Mouse (Mus musculus) lung, embryonic 14.5 days (tissue): ENCODE results near the gene Mrgprh. TPM values are rescaled to one million over a fixed set of nuclear protein-coding genes. Genes with fewer than 3 reads are reported as not detected.

ENCODE experiments used
- ATAC-seq: fragments of 200-750 bp; cut with Nextera tagmentation; 2 replicates; pipeline ENCODE4 v1.8.0; 2017; ENCODE audit warnings: mild to moderate bottlenecking, moderate TSS enrichment, moderate library complexity; ENCODE audit not compliant: insufficient read depth
- DNase-seq: peaks from one replicate; pipeline ENCODE4 v3.0.0-alpha.2; 2015
- H3K27ac ChIP-seq: fragments of 300-500 bp; sonication (generic); 2 replicates; pipeline ENCODE4 v1.5.1; 2014; ENCODE audit warnings: low read depth, mild to moderate bottlenecking, moderate library complexity
- H3K27me3 ChIP-seq: fragments of 300-500 bp; sonication (generic); 2 replicates; pipeline ENCODE4 v1.6.1; 2014; ENCODE audit warnings: low read length, control low read depth; ENCODE audit not compliant: insufficient read depth
- H3K36me3 ChIP-seq: fragments of 300-500 bp; sonication (generic); 2 replicates; pipeline ENCODE4 v1.6.1; 2014; ENCODE audit warnings: control low read depth; ENCODE audit not compliant: insufficient read depth
- H3K4me1 ChIP-seq: fragments of 300-500 bp; sonication (generic); 2 replicates; pipeline ENCODE4 v1.6.1; 2014; ENCODE audit warnings: antibody characterized with exemption, control low read depth; ENCODE audit not compliant: insufficient read depth
- H3K4me2 ChIP-seq: fragments of 300-500 bp; sonication (generic); 2 replicates; pipeline ENCODE4 v1.6.1; 2014; ENCODE audit warnings: mild to moderate bottlenecking
- H3K4me3 ChIP-seq: fragments of 300-500 bp; sonication (generic); 2 replicates; pipeline ENCODE4 v1.5.1; 2014; ENCODE audit warnings: low read depth, low read length
- H3K9ac ChIP-seq: fragments of 300-500 bp; sonication (generic); 2 replicates; pipeline ENCODE4 v1.6.1; 2014
- H3K9me3 ChIP-seq: fragments of 300-500 bp; sonication (generic); 2 replicates; pipeline ENCODE4 v1.6.1; 2016; ENCODE audit warnings: low read depth, low read length, control low read depth
- CTCF ChIP-seq: IDR thresholded peaks from 2 replicates; pipeline ENCODE4 v1.5.1; 2016; ENCODE audit warnings: antibody characterized with exemption, low read depth
- WGBS: fragments of 180-500 bp; shearing (Covaris S2); extraction: QIAGEN DNeasy Blood & Tissue Kit; methylation state at CpG from one replicate; pipeline ENCODE4 v1.1.7; 2014; 5-methylcytosine and 5-hydroxymethylcytosine counted together
- polyA plus RNA-seq: library from polyadenylated mRNA; unstranded; fragments of >200 nt; fragmentation: Nextera tagmentation; extraction: Ambion mirVana; gene quantifications from 2 replicates; pipeline ENCODE4 v1.2.1, GENCODE M21; 2014

Gene Mrgprh
- polyA plus RNA-seq, 1 experiment from 2014 or later: not detected

DNA sequence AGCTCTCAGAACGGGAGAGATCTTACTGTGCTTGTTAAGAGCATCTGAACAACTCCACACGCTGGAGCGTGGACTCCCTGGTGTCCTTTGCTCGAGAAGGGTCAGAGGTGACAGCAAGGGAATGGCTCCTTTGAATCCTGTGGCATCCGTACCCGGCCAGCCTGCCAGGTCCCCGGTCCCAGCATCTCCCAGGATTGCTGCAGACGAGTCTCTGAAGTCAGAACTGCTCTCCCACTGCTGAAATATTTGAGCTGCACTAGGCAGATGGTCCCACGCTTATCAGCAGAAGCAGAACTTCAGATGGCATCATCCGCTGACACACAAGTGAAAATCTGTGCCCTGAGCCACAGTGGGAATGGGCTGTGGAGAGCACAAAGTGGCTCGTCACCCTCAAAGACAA, 24.1 kb upstream of the Mrgprh start:
- Histone ChIP-seq H3K4me3 (no peak overlapping the region), H3K36me3 (no peaks in the 10 kb centered on the region), H3K9me3 (no peaks in the 10 kb centered on the region), H3K4me1 (no peaks in the 10 kb centered on the region), H3K27me3 (no peaks in the 10 kb centered on the region), H3K9ac (no peak overlapping the region), H3K27ac (no peak overlapping the region), H3K4me2 (no peak overlapping the region)
- no peak for TF ChIP-seq CTCF
- WGBS: 72% methylated on average over 11 of the region's 11 CpGs
- DNase-seq: no peak
- ATAC-seq: no peak

DNA sequence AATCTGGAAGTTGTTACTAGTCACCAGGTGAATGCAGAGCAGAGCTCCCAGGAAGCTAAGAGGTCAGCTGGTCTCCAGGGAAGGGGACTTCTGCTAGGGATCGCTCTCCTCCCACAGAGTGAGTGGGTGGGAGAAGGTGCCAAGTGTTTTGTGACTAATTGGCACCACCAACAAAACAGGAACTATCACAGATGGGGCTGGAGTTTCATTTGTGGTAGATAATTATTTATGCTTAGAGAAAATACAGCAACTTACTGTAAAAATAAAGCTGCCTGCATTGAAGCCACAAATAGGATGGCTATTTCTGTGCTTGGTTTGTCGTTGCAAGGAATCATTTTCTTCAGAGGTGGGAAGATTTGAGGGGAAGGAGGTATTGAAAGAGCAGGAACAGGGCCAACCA, 22.0 kb upstream of the Mrgprh start:
- Histone ChIP-seq H3K27me3 (no peaks in the 10 kb centered on the region), H3K36me3 (no peaks in the 10 kb centered on the region), H3K4me2 (no peak overlapping the region), H3K4me1 (no peaks in the 10 kb centered on the region), H3K9ac (no peak overlapping the region), H3K4me3 (no peak overlapping the region), H3K27ac (no peak overlapping the region), H3K9me3 (no peaks in the 10 kb centered on the region)
- no peak for TF ChIP-seq CTCF
- 83% methylated on average over 2 of the region's 2 CpGs for WGBS
- DNase-seq: no peak
- no peak for ATAC-seq

DNA sequence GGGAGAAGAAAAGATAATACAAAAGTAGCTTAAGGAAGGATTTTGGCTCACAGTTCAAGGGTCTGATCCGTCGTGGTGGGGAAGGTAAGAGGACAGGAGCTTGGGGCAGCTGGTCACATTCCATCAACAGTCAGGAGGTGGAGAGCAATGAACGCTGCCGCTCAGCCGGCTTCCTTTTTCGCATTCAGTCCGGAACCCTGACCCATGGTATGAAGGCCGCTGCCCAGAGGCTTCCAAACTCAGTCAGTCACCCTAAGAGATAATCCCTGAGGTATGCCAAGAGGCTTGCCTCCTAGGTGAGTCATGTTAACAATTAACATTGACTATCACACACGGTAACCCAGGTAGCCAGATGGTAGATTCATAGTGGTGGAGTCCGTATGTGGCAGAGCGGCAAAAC, 21.4 kb upstream of the Mrgprh start:
- Histone ChIP-seq H3K27me3 (no peaks in the 10 kb centered on the region), H3K9me3 (no peaks in the 10 kb centered on the region), H3K4me3 (no peak overlapping the region), H3K4me2 (no peak overlapping the region), H3K36me3 (no peaks in the 10 kb centered on the region), H3K9ac (no peak overlapping the region), H3K4me1 (no peaks in the 10 kb centered on the region), H3K27ac (no peak overlapping the region)
- WGBS: 87% methylated on average over 11 of the region's 11 CpGs
- no peak for TF ChIP-seq CTCF
- DNase-seq: no peak
- no peak for ATAC-seq

DNA sequence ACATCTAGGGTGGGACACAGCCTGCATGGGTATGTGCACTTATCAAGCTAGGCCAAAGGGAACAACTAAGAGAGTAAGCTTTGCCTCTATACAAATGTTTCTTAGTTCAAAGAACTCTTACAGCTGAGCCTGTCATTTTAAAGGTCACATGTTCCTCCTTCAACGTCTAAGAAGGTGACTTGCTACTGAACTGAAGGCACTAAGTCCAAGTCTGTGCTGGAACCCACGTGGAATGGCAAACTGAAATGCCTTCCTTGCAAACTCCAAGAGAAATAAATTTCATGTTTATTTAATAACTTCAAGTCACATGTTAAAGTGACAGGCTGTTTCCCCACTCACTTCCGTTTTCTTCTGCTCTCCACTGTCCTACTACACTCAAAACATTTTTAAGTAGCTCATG, 18.4 kb upstream of the Mrgprh start:
- Histone ChIP-seq H3K4me2 (no peak overlapping the region), H3K9ac (no peak overlapping the region), H3K27ac (no peak overlapping the region), H3K4me1 (no peaks in the 10 kb centered on the region), H3K27me3 (no peaks in the 10 kb centered on the region), H3K9me3 (no peaks in the 10 kb centered on the region), H3K36me3 (no peaks in the 10 kb centered on the region), H3K4me3 (no peak overlapping the region)
- TF ChIP-seq CTCF: no peak
- DNase-seq (no peak), ATAC-seq (no peak)
- WGBS: 24% methylated on average over 3 of the region's 3 CpGs

DNA sequence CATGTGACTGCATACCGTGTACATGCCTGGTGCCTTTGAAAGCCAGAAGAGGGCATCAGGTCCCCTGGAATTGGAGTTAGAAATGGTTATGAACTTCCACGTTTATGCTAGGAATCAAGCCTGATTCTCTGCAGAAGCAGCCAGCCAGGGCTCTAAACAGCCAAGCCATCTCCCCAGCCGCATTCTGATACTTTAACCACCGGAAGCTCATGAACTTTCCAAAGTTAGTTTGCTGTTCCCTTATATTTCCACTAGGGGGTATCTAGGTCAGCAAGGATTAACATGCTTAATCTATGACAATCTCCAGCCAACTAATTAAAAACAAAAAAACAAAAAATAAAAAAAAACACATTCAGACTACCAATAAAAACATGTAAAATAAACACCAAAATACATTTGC, 17.8 kb upstream of the Mrgprh start:
- ATAC-seq (no peak), DNase-seq (peak; percentile 67)
- WGBS: 39% methylated on average over 4 of the region's 4 CpGs
- no peak overlapping the region for H3K4me2 ChIP-seq
- H3K9ac ChIP-seq: no peak overlapping the region
- no peaks in the 10 kb centered on the region for H3K27me3 ChIP-seq
- TF ChIP-seq CTCF: peak; percentile 55
- no peaks in the 10 kb centered on the region for H3K9me3 ChIP-seq
- no peak overlapping the region for H3K4me3 ChIP-seq
- no peaks in the 10 kb centered on the region for H3K36me3 ChIP-seq
- no peak overlapping the region for H3K27ac ChIP-seq
- H3K4me1 ChIP-seq: no peaks in the 10 kb centered on the region

DNA sequence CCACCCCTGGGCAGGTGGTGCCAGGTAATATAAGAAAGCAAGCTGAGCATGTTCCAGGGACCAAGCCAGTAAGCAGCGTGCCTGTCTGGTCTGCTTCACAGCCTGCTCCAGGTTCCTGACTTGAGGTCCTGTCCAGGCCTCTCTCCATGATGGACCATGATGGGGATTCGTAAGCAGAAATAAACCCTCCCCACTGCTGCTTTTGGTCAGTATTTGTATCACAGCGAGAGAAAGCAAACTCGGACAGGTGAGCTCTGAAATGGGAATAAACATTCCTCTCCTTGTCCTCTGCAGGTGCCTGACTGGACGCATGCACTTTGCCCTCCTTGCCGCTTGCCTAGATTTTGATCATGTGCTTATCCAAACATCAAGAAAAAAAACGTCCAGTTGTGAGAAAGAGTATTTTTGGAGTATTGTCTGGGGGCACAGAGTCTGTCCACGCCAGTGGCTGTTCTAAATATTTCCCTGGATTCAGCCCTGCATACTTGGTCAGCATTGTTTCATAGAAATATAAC, 16.8 kb upstream of the Mrgprh start:
- DNase-seq (no peak), ATAC-seq (no peak)
- WGBS: 62% methylated on average over 8 of the region's 8 CpGs
- Histone ChIP-seq H3K4me1 (no peaks in the 10 kb centered on the region), H3K27me3 (no peaks in the 10 kb centered on the region), H3K4me2 (no peak overlapping the region), H3K27ac (no peak overlapping the region), H3K9me3 (no peaks in the 10 kb centered on the region), H3K4me3 (no peak overlapping the region), H3K36me3 (no peaks in the 10 kb centered on the region), H3K9ac (no peak overlapping the region)
- TF ChIP-seq CTCF: no peak

DNA sequence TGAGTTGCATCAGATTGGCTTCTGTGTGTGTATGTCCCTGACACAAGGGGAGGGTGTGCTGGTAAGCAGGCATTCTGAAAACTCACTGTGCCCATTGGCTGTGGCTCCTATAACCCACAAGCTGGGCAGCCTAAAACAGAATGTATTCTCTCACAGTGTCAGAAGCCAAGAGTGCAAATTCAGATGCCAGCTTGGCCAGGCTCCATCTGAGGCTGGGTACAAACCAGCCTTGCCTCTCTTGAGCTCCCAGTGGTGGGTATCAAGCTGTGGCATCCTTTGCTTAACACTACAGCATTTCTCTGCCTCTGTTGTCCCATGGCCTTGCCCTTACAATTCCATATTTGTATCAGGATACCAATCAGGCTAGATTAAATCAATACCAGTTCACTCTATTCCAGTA, 11.7 kb upstream of the Mrgprh start:
- Histone ChIP-seq H3K27me3 (no peaks in the 10 kb centered on the region), H3K9me3 (no peaks in the 10 kb centered on the region), H3K4me1 (0 out of 2 replicates have a peak, but pooled peaks cover 2% of the 10 kb centered on the region), H3K4me3 (no peak overlapping the region), H3K4me2 (no peak overlapping the region), H3K9ac (no peak overlapping the region), H3K36me3 (no peaks in the 10 kb centered on the region), H3K27ac (no peak overlapping the region)
- TF ChIP-seq CTCF: no peak
- DNase-seq (no peak), ATAC-seq (no peak)

DNA sequence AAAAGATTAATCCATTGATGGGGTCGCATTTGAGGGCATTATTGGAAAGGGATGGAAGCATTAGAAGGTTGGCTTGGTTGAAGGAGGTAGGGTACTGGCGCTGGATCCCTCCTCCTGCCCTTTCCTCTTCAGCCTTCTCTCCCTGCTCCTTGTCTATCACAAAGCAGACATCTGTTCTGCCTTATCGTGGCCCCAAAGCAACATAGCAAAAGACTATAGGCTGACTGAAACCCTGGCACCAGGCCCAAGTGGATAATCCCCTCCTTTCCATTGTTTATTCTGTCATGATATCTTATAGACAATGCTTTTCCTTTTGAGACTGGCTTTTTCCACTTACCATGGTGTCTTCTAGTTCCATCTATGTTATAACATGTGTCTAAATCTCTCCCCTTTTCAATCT, 10.4 kb upstream of the Mrgprh start:
- no peak overlapping the region for H3K27ac ChIP-seq
- no peaks in the 10 kb centered on the region for H3K9me3 ChIP-seq
- no peak for ATAC-seq
- peak; percentile 19 for DNase-seq
- 0 out of 2 replicates have a peak, but pooled peaks cover 2% of the 10 kb centered on the region for H3K4me1 ChIP-seq
- H3K36me3 ChIP-seq: no peaks in the 10 kb centered on the region
- no peak for TF ChIP-seq CTCF
- H3K27me3 ChIP-seq: no peaks in the 10 kb centered on the region
- 59% methylated on average over 3 of the region's 3 CpGs for WGBS
- H3K9ac ChIP-seq: no peak overlapping the region
- H3K4me3 ChIP-seq: no peak overlapping the region
- no peak overlapping the region for H3K4me2 ChIP-seq
